Mouse (Mus musculus) forebrain, embryonic 11.5 days (tissue): ENCODE measurements around the gene Lrrk1. TPM values are rescaled to one million over a fixed set of nuclear protein-coding genes. Genes with fewer than 3 reads are reported as not detected.

Experiments
- ATAC-seq: fragments of 200-750 bp; cut with Nextera tagmentation; replicated peaks from 2 replicates; pipeline ENCODE4 v1.8.0; 2017; ENCODE audit warnings: moderate TSS enrichment; ENCODE audit not compliant: low FRiP score
- DNase-seq: peaks from one replicate; pipeline ENCODE4 v3.0.0-alpha.2; 2017; ENCODE audit warnings: low spot score
- H3K27ac ChIP-seq: fragments of 300-500 bp; sonication (generic); 2 replicates; pipeline ENCODE4 v1.5.1; 2014; ENCODE audit warnings: low read depth, low read length
- H3K27me3 ChIP-seq: fragments of 300-500 bp; sonication (generic); 2 replicates; pipeline ENCODE4 v1.6.1; 2014; ENCODE audit warnings: mild to moderate bottlenecking, low read length, mixed read lengths; ENCODE audit not compliant: control insufficient read depth, insufficient read depth
- H3K36me3 ChIP-seq: fragments of 300-500 bp; sonication (generic); 2 replicates; pipeline ENCODE4 v1.6.1; 2014; ENCODE audit warnings: mild to moderate bottlenecking, low read length, moderate library complexity, mixed read lengths; ENCODE audit not compliant: control insufficient read depth, insufficient read depth
- H3K4me1 ChIP-seq: fragments of 300-500 bp; sonication (generic); replicated peaks from 2 replicates; pipeline ENCODE4 v1.6.1; 2014; ENCODE audit warnings: low read length, mixed read lengths; ENCODE audit not compliant: control insufficient read depth, insufficient read depth
- H3K4me2 ChIP-seq: fragments of 300-500 bp; sonication (generic); 2 replicates; pipeline ENCODE4 v1.6.1; 2014; ENCODE audit warnings: low read depth, mild to moderate bottlenecking, low read length, moderate library complexity, mixed read lengths; ENCODE audit not compliant: severe bottlenecking
- H3K4me3 ChIP-seq: fragments of 300-500 bp; sonication (generic); 2 replicates; pipeline ENCODE4 v1.5.1; 2014; ENCODE audit warnings: low read depth, low read length
- H3K9ac ChIP-seq: fragments of 300-500 bp; sonication (generic); 2 replicates; pipeline ENCODE4 v1.6.1; 2014; ENCODE audit warnings: low read length
- H3K9me3 ChIP-seq: fragments of 300-500 bp; sonication (generic); 2 replicates; pipeline ENCODE4 v1.6.1; 2016; ENCODE audit warnings: low read length, mixed read lengths; ENCODE audit not compliant: control insufficient read depth
- WGBS: fragments of 180-500 bp; shearing (Covaris S2); extraction: QIAGEN DNeasy Blood & Tissue Kit; methylation state at CpG from one replicate; pipeline ENCODE4 v1.1.7; 2014; 5-methylcytosine and 5-hydroxymethylcytosine counted together
- polyA plus RNA-seq: library from polyadenylated mRNA; unstranded; fragments of >200 nt; fragmentation: Nextera tagmentation; extraction: Ambion mirVana; gene quantifications from 2 replicates; pipeline ENCODE4 v1.2.1, GENCODE M21; 2014

Gene Lrrk1
- polyA plus RNA-seq, 1 experiment from 2014 or later, result 3.3 TPM

- H3K9ac ChIP-seq, result no peak overlapping the region
- no peaks in the 10 kb centered on the region for H3K9me3 ChIP-seq
- peaks cover 10% of the 10 kb centered on the region; the same call in 1 of the 2 replicates for H3K4me1 ChIP-seq
- H3K27ac ChIP-seq, result no peak overlapping the region
- no peak overlapping the region for H3K4me2 ChIP-seq
- DNase-seq (peak; percentile 50), ATAC-seq (no peak)
- WGBS, result 48% methylated on average over 11 of the region's 11 CpGs
- H3K27me3 ChIP-seq, result no peaks in the 10 kb centered on the region
- no peak overlapping the region for H3K4me3 ChIP-seq
- H3K36me3 ChIP-seq, result no peaks in the 10 kb centered on the region
Measured at GRCm38 (mm10) chr7:66246716-66247235, 141.4 kb downstream of the Lrrk1 start.

GRCm38 (mm10) chr7:66245646-66246045 lies 142.5 kb downstream of the Lrrk1 start:
- peak; percentile 21 for DNase-seq
- Histone ChIP-seq H3K4me2 (no peak overlapping the region), H3K9ac (no peak overlapping the region), H3K4me1 (peaks cover 10% of the 10 kb centered on the region; the same call in 1 of the 2 replicates), H3K36me3 (no peaks in the 10 kb centered on the region), H3K9me3 (no peaks in the 10 kb centered on the region), H3K4me3 (no peak overlapping the region), H3K27me3 (no peaks in the 10 kb centered on the region), H3K27ac (no peak overlapping the region)
- ATAC-seq, result no peak
- WGBS, result 85% methylated on average over 5 of the region's 5 CpGs

- Histone ChIP-seq H3K27me3 (no peaks in the 10 kb centered on the region), H3K4me1 (peaks cover 10% of the 10 kb centered on the region; the same call in 1 of the 2 replicates), H3K9me3 (no peaks in the 10 kb centered on the region), H3K9ac (no peak overlapping the region), H3K4me3 (no peak overlapping the region), H3K36me3 (no peaks in the 10 kb centered on the region), H3K27ac (no peak overlapping the region), H3K4me2 (no peak overlapping the region)
- WGBS, result 82% methylated on average over 7 of the region's 7 CpGs
- peak; percentile 30 for DNase-seq
- no peak for ATAC-seq
Measured at GRCm38 (mm10) chr7:66243766-66244325, 144.3 kb downstream of the Lrrk1 start.

DNA sequence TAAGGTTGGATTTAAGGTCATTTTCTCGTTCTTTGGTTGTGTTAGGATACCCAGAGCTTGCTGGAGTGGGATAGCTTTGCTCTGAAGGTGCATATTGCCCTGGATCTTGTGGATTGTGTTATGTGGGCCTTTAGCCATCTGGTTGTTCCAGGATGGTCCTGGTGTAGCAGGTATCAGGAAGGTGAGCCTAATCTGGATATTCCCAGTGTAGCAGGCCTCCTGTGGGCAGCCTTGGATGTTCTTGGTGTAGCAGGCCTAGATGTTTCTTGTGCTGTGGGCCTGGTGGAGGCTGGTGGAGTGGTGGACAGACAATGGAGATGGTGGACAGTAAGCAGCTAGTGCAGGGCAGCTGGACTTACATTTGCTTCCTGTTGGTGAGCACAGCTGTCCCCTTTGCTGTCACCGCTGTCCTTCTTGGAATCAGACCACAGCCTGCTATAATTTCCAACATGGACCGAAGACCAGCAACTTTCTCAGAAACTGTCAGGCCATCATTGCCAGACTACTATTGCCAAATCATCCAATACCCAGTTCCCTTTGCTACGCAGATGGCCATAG lies 146.2 kb downstream of the Lrrk1 start:
- 89% methylated on average over 4 of the region's 4 CpGs for WGBS
- peaks cover 2% of the 10 kb centered on the region; the same call in 1 of the 2 replicates for H3K4me1 ChIP-seq
- no peaks in the 10 kb centered on the region for H3K27me3 ChIP-seq
- H3K4me3 ChIP-seq, result no peak overlapping the region
- no peak overlapping the region for H3K4me2 ChIP-seq
- DNase-seq (peak; percentile 33), ATAC-seq (no peak)
- H3K36me3 ChIP-seq, result no peaks in the 10 kb centered on the region
- no peak overlapping the region for H3K9ac ChIP-seq
- H3K27ac ChIP-seq, result no peak overlapping the region
- H3K9me3 ChIP-seq, result no peaks in the 10 kb centered on the region

- H3K4me3 ChIP-seq, result no peak overlapping the region
- no peak overlapping the region for H3K27ac ChIP-seq
- no peaks in the 10 kb centered on the region for H3K36me3 ChIP-seq
- no peak overlapping the region for H3K9ac ChIP-seq
- no peaks in the 10 kb centered on the region for H3K27me3 ChIP-seq
- H3K4me1 ChIP-seq, result no peaks in the 10 kb centered on the region
- WGBS, result 98% methylated on average over 3 of the region's 3 CpGs
- H3K9me3 ChIP-seq, result no peaks in the 10 kb centered on the region
- DNase-seq (no peak), ATAC-seq (no peak)
- H3K4me2 ChIP-seq, result no peak overlapping the region
Measured at GRCm38 (mm10) chr7:66238157-66238556, 150.0 kb downstream of the Lrrk1 start.

- H3K9me3 ChIP-seq, result no peaks in the 10 kb centered on the region
- H3K27ac ChIP-seq, result no peak overlapping the region
- H3K27me3 ChIP-seq, result no peaks in the 10 kb centered on the region
- H3K4me3 ChIP-seq, result no peak overlapping the region
- WGBS, result 82% methylated on average over 6 of the region's 6 CpGs
- H3K9ac ChIP-seq, result no peak overlapping the region
- DNase-seq, result peak; percentile 21
- peaks cover 16% of the 10 kb centered on the region for H3K4me1 ChIP-seq
- ATAC-seq, result no peak
- H3K4me2 ChIP-seq, result no peak overlapping the region
- H3K36me3 ChIP-seq, result no peaks in the 10 kb centered on the region
Measured at GRCm38 (mm10) chr7:66233947-66234516, 154.1 kb downstream of the Lrrk1 start.

DNA sequence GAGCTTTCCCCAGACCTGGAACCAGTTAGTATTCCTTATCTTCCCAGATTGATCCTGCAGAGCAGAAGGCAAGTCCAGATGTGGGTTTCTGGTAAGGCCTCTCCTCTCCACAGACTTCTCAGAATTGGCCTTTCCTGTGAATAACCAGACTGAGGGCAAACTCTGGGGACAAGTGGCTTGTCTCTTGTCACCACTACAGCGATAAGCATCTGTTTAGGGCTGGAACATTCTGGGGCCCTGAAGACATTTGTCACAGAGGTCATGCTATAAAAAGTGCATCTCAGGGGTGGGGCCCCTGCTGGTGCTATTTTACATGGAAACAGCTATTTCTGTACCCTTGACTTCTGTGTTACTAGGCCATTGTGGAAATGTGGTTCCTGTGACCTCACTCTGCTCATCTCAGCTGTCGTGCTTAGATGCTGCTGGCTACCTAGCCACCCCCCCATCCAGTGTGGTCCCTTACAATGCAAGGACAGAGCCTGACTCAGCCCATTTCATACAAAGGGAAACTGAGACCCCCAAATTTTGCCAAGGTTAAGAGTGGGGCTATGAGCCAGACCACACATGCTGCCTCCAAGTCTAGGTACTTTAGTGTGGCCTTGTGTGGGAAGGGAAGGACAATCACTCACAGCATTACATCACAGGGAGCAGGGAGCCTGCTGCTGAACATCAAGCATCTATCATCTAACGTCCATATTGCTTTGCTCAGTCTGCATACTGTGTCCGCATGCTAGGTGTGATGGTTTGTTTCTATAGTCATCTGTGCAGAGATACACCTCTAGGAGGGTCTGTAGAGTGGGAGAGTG lies 154.8 kb downstream of the Lrrk1 start:
- Histone ChIP-seq H3K27ac (no peak overlapping the region), H3K4me1 (peaks cover 16% of the 10 kb centered on the region), H3K4me3 (no peak overlapping the region), H3K27me3 (no peaks in the 10 kb centered on the region), H3K9me3 (no peaks in the 10 kb centered on the region), H3K9ac (no peak overlapping the region), H3K4me2 (no peak overlapping the region), H3K36me3 (no peaks in the 10 kb centered on the region)
- ATAC-seq (no peak), DNase-seq (peak; percentile 37)
- 76% methylated on average over 4 of the region's 4 CpGs for WGBS

DNA sequence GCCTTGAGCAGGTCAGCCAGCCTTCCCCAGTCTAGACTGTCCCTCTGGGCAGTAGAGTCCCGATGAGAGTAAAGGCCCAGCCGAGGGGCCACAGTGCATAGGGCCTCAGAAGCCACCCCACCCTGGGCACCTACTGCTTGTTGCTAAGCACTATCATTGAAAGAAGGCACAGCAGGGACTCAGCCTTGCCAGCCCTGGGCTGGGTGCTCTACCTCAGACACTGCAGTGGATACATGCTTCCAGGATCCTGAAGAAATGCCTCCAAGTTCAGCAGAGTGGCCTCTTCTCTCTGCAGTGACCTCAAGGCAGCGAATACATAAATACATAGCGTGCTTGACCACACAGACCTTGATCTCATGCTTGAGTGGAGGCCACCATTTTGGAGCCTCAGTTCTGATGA lies 156.3 kb downstream of the Lrrk1 start:
- DNase-seq (peak; percentile 48), ATAC-seq (no peak)
- H3K9ac ChIP-seq, result no peak overlapping the region
- no peak overlapping the region for H3K4me2 ChIP-seq
- 84% methylated on average over 4 of the region's 4 CpGs for WGBS
- no peaks in the 10 kb centered on the region for H3K9me3 ChIP-seq
- H3K4me3 ChIP-seq, result no peak overlapping the region
- no peaks in the 10 kb centered on the region for H3K27me3 ChIP-seq
- H3K27ac ChIP-seq, result no peak overlapping the region
- H3K36me3 ChIP-seq, result no peaks in the 10 kb centered on the region
- H3K4me1 ChIP-seq, result peaks cover 16% of the 10 kb centered on the region
